ENCODE assay signal across 8 mouse cellular contexts in the genomic region with DNA sequence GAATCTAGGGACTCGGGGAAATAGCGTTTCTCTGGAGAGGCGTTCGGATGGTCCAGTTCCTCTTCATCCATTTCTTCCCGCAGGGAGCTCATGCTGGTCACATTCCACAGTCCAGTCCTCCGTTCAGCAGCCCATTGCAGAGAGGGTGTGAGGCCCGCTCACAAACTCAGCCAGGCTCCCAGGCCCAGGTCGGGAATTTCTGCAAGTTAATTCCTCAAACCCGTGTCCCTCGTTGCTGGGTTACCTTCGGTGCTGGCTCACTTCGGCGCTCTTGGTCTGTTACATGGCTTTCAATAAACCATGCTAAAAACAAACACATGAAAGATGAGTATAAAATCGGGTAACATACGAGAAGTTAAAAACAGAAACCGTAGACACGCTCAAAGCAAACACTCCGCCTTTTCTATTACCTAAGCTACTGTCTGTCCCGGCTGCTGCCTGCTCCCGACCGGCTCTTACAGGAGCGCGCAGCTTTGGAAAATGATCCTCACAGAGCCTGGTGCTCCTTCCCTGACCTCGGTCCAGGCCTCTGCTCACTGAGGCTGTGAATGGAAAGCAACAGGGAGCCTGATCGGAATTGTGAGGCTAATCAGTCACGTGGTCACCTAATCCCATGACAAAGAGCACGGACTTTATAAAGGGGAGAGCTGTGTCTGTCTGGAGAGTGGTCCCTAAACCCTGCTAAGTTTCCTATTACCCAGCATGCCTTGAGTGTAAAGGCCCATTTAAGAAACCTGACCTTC. TPM values are rescaled to one million over a fixed set of nuclear protein-coding genes. Genes with fewer than 3 reads are reported as not detected.
A peak's percentile ranks its signal among the peaks of the same experiment; 100 is the strongest.
DNase-seq lines count a peak whose midpoint lies in the region; ATAC-seq and TF ChIP-seq lines count a peak whose summit lies in the region.

No protein-coding gene starts in this region.

- TF ChIP-seq POLR2A in heart, adult 2 months (IDR thresholded peaks at IDR 0.05; ENCODE audit: insufficient read depth, low read depth, low read length), result no peak

- peak overlapping the region; percentile 22 for H3K9ac ChIP-seq in heart, postnatal 0 days (replicated peaks; ENCODE audit: low read depth, low read length)
- no peak overlapping the region for H3K9ac ChIP-seq in heart, adult 2 months (ENCODE audit: low read depth, low read length)
- H3K9ac ChIP-seq in embryonic facial prominence, embryonic 11.5 days (replicated peaks; ENCODE audit: low read length), result peak overlapping the region; percentile 51
- H3K9ac ChIP-seq in midbrain, postnatal 0 days (replicated peaks; ENCODE audit: low read length, poor library complexity, severe bottlenecking), result no peak overlapping the region

- 19% methylated on average over 27 of the region's 27 CpGs for WGBS in heart, postnatal 0 days
- WGBS in heart, adult 2 months, result 58% methylated on average over 27 of the region's 27 CpGs
- 3% methylated on average over 27 of the region's 27 CpGs for WGBS in embryonic facial prominence, embryonic 11.5 days
- 14% methylated on average over 27 of the region's 27 CpGs for WGBS in midbrain, postnatal 0 days

- H3K9me3 ChIP-seq in heart, postnatal 0 days (replicated peaks; ENCODE audit: control insufficient read depth, low read length), result no peaks in the 10 kb centered on the region
- H3K9me3 ChIP-seq in embryonic facial prominence, embryonic 11.5 days (replicated peaks; ENCODE audit: control insufficient read depth, low read length), result no peaks in the 10 kb centered on the region
- no peaks in the 10 kb centered on the region for H3K9me3 ChIP-seq in midbrain, postnatal 0 days (ENCODE audit: low read length)

- H3K27me3 ChIP-seq in heart, postnatal 0 days (ENCODE audit: control insufficient read depth, insufficient read depth, low read length), result no peaks in the 10 kb centered on the region
- no peaks in the 10 kb centered on the region for H3K27me3 ChIP-seq in heart, adult 2 months (ENCODE audit: control insufficient read depth, insufficient read depth, low read length)
- H3K27me3 ChIP-seq in embryonic facial prominence, embryonic 11.5 days (ENCODE audit: control insufficient read depth, insufficient read depth, low read length), result no peaks in the 10 kb centered on the region
- H3K27me3 ChIP-seq in midbrain, postnatal 0 days (ENCODE audit: insufficient read depth, low read length), result no peaks in the 10 kb centered on the region

- no peak for TF ChIP-seq EP300 in heart, postnatal 0 days (IDR thresholded peaks at IDR 0.05; ENCODE audit: low read depth)
- TF ChIP-seq EP300 in heart, adult 2 months (IDR thresholded peaks at IDR 0.05; ENCODE audit: insufficient read depth, low read depth, low read length), result no peak

- 0 out of 2 replicates have a peak overlapping the region, but pooled peaks have one; percentile 2 for H3K4me3 ChIP-seq in heart, postnatal 0 days (ENCODE audit: low read depth, low read length)
- H3K4me3 ChIP-seq in heart, adult 2 months, result no peak overlapping the region
- H3K4me3 ChIP-seq in embryonic facial prominence, embryonic 11.5 days (ENCODE audit: low read depth, low read length), result peak overlapping the region; percentile 21
- no peak overlapping the region for H3K4me3 ChIP-seq in midbrain, postnatal 0 days (ENCODE audit: low read depth, low read length)

- no peak for TF ChIP-seq CTCF in heart, postnatal 0 days (IDR thresholded peaks at IDR 0.05; ENCODE audit: low read depth)
- no peak for TF ChIP-seq CTCF in heart, adult 2 months (IDR thresholded peaks at IDR 0.05)
- no peak for TF ChIP-seq CTCF in midbrain, postnatal 0 days (IDR thresholded peaks at IDR 0.05)

- peak overlapping the region; percentile 40 for H3K4me2 ChIP-seq in heart, postnatal 0 days (ENCODE audit: low read depth, low read length)
- H3K4me2 ChIP-seq in embryonic facial prominence, embryonic 11.5 days (ENCODE audit: low read depth, low read length), result peak overlapping the region; percentile 49
- peak overlapping the region; percentile 9 for H3K4me2 ChIP-seq in midbrain, postnatal 0 days (ENCODE audit: low read depth, low read length, poor library complexity, severe bottlenecking)

- H3K4me1 ChIP-seq in heart, postnatal 0 days (ENCODE audit: control insufficient read depth, insufficient read depth), result no peaks in the 10 kb centered on the region; the same call in 1 of the 2 replicates
- H3K4me1 ChIP-seq in heart, adult 2 months (ENCODE audit: control insufficient read depth, insufficient read depth, low read length), result no peaks in the 10 kb centered on the region
- H3K4me1 ChIP-seq in embryonic facial prominence, embryonic 11.5 days (ENCODE audit: control insufficient read depth, insufficient read depth, low read length), result no peaks in the 10 kb centered on the region
- H3K4me1 ChIP-seq in midbrain, postnatal 0 days (ENCODE audit: insufficient read depth, low read length), result no peaks in the 10 kb centered on the region

- ATAC-seq in heart, postnatal 0 days (ENCODE audit: insufficient read depth, low read depth), result peak; percentile 64
- ATAC-seq in embryonic facial prominence, embryonic 11.5 days (replicated peaks; ENCODE audit: insufficient number of reproducible peaks, low FRiP score, low TSS enrichment, low read depth), result peak; percentile 91
- ATAC-seq in midbrain, postnatal 0 days (ENCODE audit: low FRiP score), result peak; percentile 60; the same call in 1 of the 2 replicates

- intact Hi-C loops in heart, adult 2 months (cut with DNase I), result no loop called here

- DNase-seq in heart, postnatal 0 days (ENCODE audit: low spot score), result peak; percentile 49
- DNase-seq in heart, adult 2 months, result no peak
- DNase-seq in embryonic facial prominence, embryonic 11.5 days (ENCODE audit: low spot score), result peak; percentile 79
- peak; percentile 15 to 19 for DNase-seq in kidney, adult 8-10 months
- peak; percentile 53 for DNase-seq in midbrain, postnatal 0 days (ENCODE audit: low spot score)
- no peak for DNase-seq in thymus, postnatal 0 days (ENCODE audit: low spot score)
- no peak for DNase-seq in ovary, postnatal 14 days (ENCODE audit: low spot score)
- DNase-seq in layer of hippocampus, adult 9-11 months, result no peak

- H3K36me3 ChIP-seq in heart, postnatal 0 days (replicated peaks; ENCODE audit: control insufficient read depth, insufficient read depth, low read length), result no peaks in the 10 kb centered on the region; the same call in 1 of the 2 replicates
- H3K36me3 ChIP-seq in heart, adult 2 months (ENCODE audit: control insufficient read depth, insufficient read depth, low read length), result peaks cover 5% of the 10 kb centered on the region; the same call in 1 of the 2 replicates
- no peaks in the 10 kb centered on the region for H3K36me3 ChIP-seq in embryonic facial prominence, embryonic 11.5 days (replicated peaks; ENCODE audit: control insufficient read depth, insufficient read depth, low read depth, low read length)
- H3K36me3 ChIP-seq in midbrain, postnatal 0 days (ENCODE audit: insufficient read depth, low read length), result peaks cover 7% of the 10 kb centered on the region; the same call in 1 of the 2 replicates

- no peaks in the 10 kb centered on the region; the same call in 1 of the 2 replicates for H3K79me2 ChIP-seq in heart, adult 2 months (replicated peaks; ENCODE audit: control insufficient read depth, insufficient read depth, low read length)

- peak overlapping the region; percentile 23; the same call in 1 of the 2 replicates for H3K27ac ChIP-seq in heart, postnatal 0 days (ENCODE audit: low read depth)
- no peak overlapping the region for H3K27ac ChIP-seq in heart, adult 2 months
- peak overlapping the region; percentile 70 for H3K27ac ChIP-seq in embryonic facial prominence, embryonic 11.5 days (replicated peaks; ENCODE audit: low read depth, low read length)
- H3K27ac ChIP-seq in midbrain, postnatal 0 days (ENCODE audit: low read depth, low read length), result peak overlapping the region; percentile 19; the same call in 1 of the 2 replicates

RNA-seq across cellular contexts. Expression of gene Fank1, which starts 16.9 kb away (rescaled TPM):
- total RNA-seq in heart, postnatal 0 days (2014; rRNA removed; ENCODE audit: low replicate concordance), result not detected in 2 replicates
- polyA plus RNA-seq in heart, postnatal 0 days (2015; fragmentation: Nextera tagmentation; extraction: Ambion mirVana), result 0.08 and 0.41 TPM in 2 replicates
- not detected for total RNA-seq in heart, adult 2 months (2021)
- polyA plus RNA-seq in heart, adult 2 months (2012; rRNA removed), result 0.10 and 0.32 TPM in 2 replicates
- 0.52 and 0.75 TPM in 2 replicates for polyA plus RNA-seq in embryonic facial prominence, embryonic 11.5 days (2014; fragmentation: Nextera tagmentation; extraction: Ambion mirVana)
- 3.0 and 4.4 TPM in 2 replicates for total RNA-seq in midbrain, postnatal 0 days (2014; rRNA removed)
- polyA plus RNA-seq in midbrain, postnatal 0 days (2015; fragmentation: Nextera tagmentation; extraction: Ambion mirVana), result 8.7 and 8.8 TPM in 2 replicates
- polyA plus RNA-seq in thymus, postnatal 0 days (2015; fragmentation: Nextera tagmentation; extraction: Ambion mirVana), result 0.23 and 0.33 TPM in 2 replicates

RNA-seq across cellular contexts. Expression of gene Dhx32, which starts 22.7 kb away (rescaled TPM):
- total RNA-seq in heart, postnatal 0 days (2014; rRNA removed; ENCODE audit: low replicate concordance), result 59.8 and 64.3 TPM in 2 replicates
- polyA plus RNA-seq in heart, postnatal 0 days (2015; fragmentation: Nextera tagmentation; extraction: Ambion mirVana), result 33.1 and 37.1 TPM in 2 replicates
- 10 to 100 TPM; 41.5 to 47.4 TPM for total RNA-seq in heart, adult 2 months (2021)
- 27.7 and 38.9 TPM in 2 replicates for polyA plus RNA-seq in heart, adult 2 months (2012; rRNA removed)
- polyA plus RNA-seq in embryonic facial prominence, embryonic 11.5 days (2014; fragmentation: Nextera tagmentation; extraction: Ambion mirVana), result 36.2 and 36.9 TPM in 2 replicates
- total RNA-seq in midbrain, postnatal 0 days (2014; rRNA removed), result 35.5 and 40.8 TPM in 2 replicates
- polyA plus RNA-seq in midbrain, postnatal 0 days (2015; fragmentation: Nextera tagmentation; extraction: Ambion mirVana), result 45.9 and 48.0 TPM in 2 replicates
- polyA plus RNA-seq in thymus, postnatal 0 days (2015; fragmentation: Nextera tagmentation; extraction: Ambion mirVana), result 23.3 and 23.7 TPM in 2 replicates

RNA-seq across cellular contexts. Expression of gene Uros, which starts 49.9 kb away (rescaled TPM):
- total RNA-seq in heart, postnatal 0 days (2014; rRNA removed; ENCODE audit: low replicate concordance), result 15.3 and 30.8 TPM in 2 replicates
- 35.0 and 38.2 TPM in 2 replicates for polyA plus RNA-seq in heart, postnatal 0 days (2015; fragmentation: Nextera tagmentation; extraction: Ambion mirVana)
- total RNA-seq in heart, adult 2 months (2021), result 10 to 100 TPM; 20.1 to 22.9 TPM
- polyA plus RNA-seq in heart, adult 2 months (2012; rRNA removed), result 22.3 and 36.4 TPM in 2 replicates
- 41.0 and 42.0 TPM in 2 replicates for polyA plus RNA-seq in embryonic facial prominence, embryonic 11.5 days (2014; fragmentation: Nextera tagmentation; extraction: Ambion mirVana)
- total RNA-seq in midbrain, postnatal 0 days (2014; rRNA removed), result 17.4 and 25.9 TPM in 2 replicates
- 38.0 and 40.6 TPM in 2 replicates for polyA plus RNA-seq in midbrain, postnatal 0 days (2015; fragmentation: Nextera tagmentation; extraction: Ambion mirVana)
- 25.1 and 26.2 TPM in 2 replicates for polyA plus RNA-seq in thymus, postnatal 0 days (2015; fragmentation: Nextera tagmentation; extraction: Ambion mirVana)

RNA-seq across cellular contexts. Expression of gene Bccip, which starts 50.6 kb away (rescaled TPM):
- total RNA-seq in heart, postnatal 0 days (2014; rRNA removed; ENCODE audit: low replicate concordance), result 24.3 and 46.1 TPM in 2 replicates
- polyA plus RNA-seq in heart, postnatal 0 days (2015; fragmentation: Nextera tagmentation; extraction: Ambion mirVana), result 87.4 and 93.1 TPM in 2 replicates
- total RNA-seq in heart, adult 2 months (2021), result 10 to 100 TPM; 53.5 to 55.7 TPM
- polyA plus RNA-seq in heart, adult 2 months (2012; rRNA removed), result 29.4 and 49.1 TPM in 2 replicates
- polyA plus RNA-seq in embryonic facial prominence, embryonic 11.5 days (2014; fragmentation: Nextera tagmentation; extraction: Ambion mirVana), result 202 and 220 TPM in 2 replicates
- total RNA-seq in midbrain, postnatal 0 days (2014; rRNA removed), result 20.9 and 27.6 TPM in 2 replicates
- polyA plus RNA-seq in midbrain, postnatal 0 days (2015; fragmentation: Nextera tagmentation; extraction: Ambion mirVana), result 91.0 and 95.1 TPM in 2 replicates
- 133 and 135 TPM in 2 replicates for polyA plus RNA-seq in thymus, postnatal 0 days (2015; fragmentation: Nextera tagmentation; extraction: Ambion mirVana)

Comparison
In these comparisons a context has a peak if more than half of its experiments do, and no peak if none do; other contexts are left out.
1. DNase-seq: peak in heart, postnatal 0 days (single experiment), embryonic facial prominence, embryonic 11.5 days (single experiment), kidney, adult 8-10 months (2 of 2) and midbrain, postnatal 0 days (single experiment); none in heart, adult 2 months (0 of 2), thymus, postnatal 0 days (single experiment), ovary, postnatal 14 days (single experiment) and layer of hippocampus, adult 9-11 months (single experiment).
2. H3K4me3 ChIP-seq: peak in heart, postnatal 0 days (single experiment) and embryonic facial prominence, embryonic 11.5 days (single experiment); none in heart, adult 2 months (single experiment) and midbrain, postnatal 0 days (single experiment).
3. H3K9ac ChIP-seq: peak in heart, postnatal 0 days (single experiment) and embryonic facial prominence, embryonic 11.5 days (single experiment); none in heart, adult 2 months (single experiment) and midbrain, postnatal 0 days (single experiment).
4. Peak in every context shown above with its lines, with median percentiles within 50 percentile points of each other: ATAC-seq and H3K4me2 ChIP-seq.